Mouse (Mus musculus) liver, embryonic 15.5 days (tissue): Measurements from ENCODE around the gene Emilin3. TPM values are rescaled to one million over a fixed set of nuclear protein-coding genes. Genes with fewer than 3 reads are reported as not detected.
"Not testable (repeated sequence)": the region's sequence is repeated elsewhere in the genome, so short reads cannot be mapped to it uniquely, and the experiment has no call there.

Experiments used
- ATAC-seq: fragments of 200-750 bp; cut with Nextera tagmentation; 2 replicates; pipeline ENCODE4 v1.8.0; 2017; ENCODE audit warnings: moderate number of reproducible peaks, mild to moderate bottlenecking, moderate library complexity; ENCODE audit not compliant: insufficient read depth
- H3K27ac ChIP-seq: fragments of 300-500 bp; sonication (generic); replicated peaks from 2 replicates; pipeline ENCODE4 v1.5.1; 2015; ENCODE audit warnings: mild to moderate bottlenecking, inconsistent platforms
- H3K27me3 ChIP-seq: fragments of 300-500 bp; sonication (generic); 2 replicates; pipeline ENCODE4 v1.6.1; 2015; ENCODE audit warnings: mild to moderate bottlenecking, inconsistent platforms
- H3K36me3 ChIP-seq: fragments of 300-500 bp; sonication (generic); replicated peaks from 2 replicates; pipeline ENCODE4 v1.6.1; 2015; ENCODE audit warnings: moderate library complexity, mild to moderate bottlenecking, inconsistent platforms
- H3K4me1 ChIP-seq: fragments of 300-500 bp; sonication (generic); replicated peaks from 2 replicates; pipeline ENCODE4 v1.6.1; 2015; ENCODE audit warnings: inconsistent platforms
- H3K4me2 ChIP-seq: fragments of 300-500 bp; sonication (generic); 2 replicates; pipeline ENCODE4 v1.6.1; 2015; ENCODE audit warnings: moderate library complexity, mild to moderate bottlenecking, inconsistent platforms
- H3K4me3 ChIP-seq: fragments of 300-500 bp; sonication (generic); replicated peaks from 2 replicates; pipeline ENCODE4 v1.5.1; 2015; ENCODE audit warnings: mild to moderate bottlenecking, inconsistent platforms
- H3K9ac ChIP-seq: fragments of 300-500 bp; sonication (generic); 2 replicates; pipeline ENCODE4 v1.6.1; 2015; ENCODE audit warnings: moderate library complexity, mild to moderate bottlenecking, inconsistent platforms
- H3K9me3 ChIP-seq: fragments of 300-500 bp; sonication (generic); replicated peaks from 2 replicates; pipeline ENCODE4 v1.6.1; 2016; ENCODE audit warnings: inconsistent platforms
- WGBS: fragments of 180-500 bp; shearing (Covaris S2); methylation state at CpG from one replicate; pipeline ENCODE4 v1.1.7; 2015; ENCODE audit warnings: mixed read lengths; ENCODE audit not compliant: insufficient replicate concordance; 5-methylcytosine and 5-hydroxymethylcytosine counted together
- polyA plus RNA-seq: library from polyadenylated mRNA; unstranded; fragments of >200 nt; fragmentation: Nextera tagmentation; extraction: Ambion mirVana; gene quantifications from 2 replicates; pipeline ENCODE4 v1.2.1, GENCODE M21; 2015

Gene Emilin3
- 0.55 and 0.64 TPM in 2 replicates for polyA plus RNA-seq

- H3K4me3 ChIP-seq, result peak within 1 kb of the TSS; percentile 32
- no peak within 1 kb of the TSS for H3K9ac ChIP-seq
- no peaks in the 10 kb centered on the region for H3K36me3 ChIP-seq
- 2% methylated on average over 46 of the region's 46 CpGs for WGBS
- no peaks in the 10 kb centered on the region for H3K4me1 ChIP-seq
- ATAC-seq, result no peak
- no peak within 1 kb of the TSS for H3K27ac ChIP-seq
- peaks cover 64% of the 10 kb centered on the region for H3K27me3 ChIP-seq
- H3K9me3 ChIP-seq, result no peaks in the 10 kb centered on the region
- peak within 1 kb of the TSS; percentile 55 for H3K4me2 ChIP-seq
These were observed at the start of gene Emilin3 for GRCm38 (mm10) chr2:160912231-160912671. Gene Emilin3 (minus strand): TSS chr2:160912328.

- Histone ChIP-seq H3K36me3 (peaks cover 22% of the 10 kb centered on the region), H3K27ac (no peak overlapping the region), H3K4me1 (no peaks in the 10 kb centered on the region), H3K4me3 (no peak overlapping the region), H3K4me2 (no peak overlapping the region), H3K27me3 (no peaks in the 10 kb centered on the region), H3K9ac (no peak overlapping the region), H3K9me3 (no peaks in the 10 kb centered on the region)
- WGBS, result 49% methylated on average over 6 of the region's 6 CpGs
- no peak for ATAC-seq
These were observed 49.0 kb upstream of the Emilin3 start for GRCm38 (mm10) chr2:160960956-160961646.

GRCm38 (mm10) chr2:160959901-160960300, 47.8 kb upstream of the Emilin3 start:
- Histone ChIP-seq H3K4me3 (no peak overlapping the region), H3K9ac (no peak overlapping the region), H3K9me3 (no peaks in the 10 kb centered on the region), H3K27me3 (no peaks in the 10 kb centered on the region), H3K4me1 (no peaks in the 10 kb centered on the region), H3K27ac (no peak overlapping the region), H3K4me2 (no peak overlapping the region), H3K36me3 (peaks cover 27% of the 10 kb centered on the region)
- 74% methylated on average over 5 of the region's 5 CpGs for WGBS
- no peak for ATAC-seq

GRCm38 (mm10) chr2:160958737-160959136, 46.6 kb upstream of the Emilin3 start:
- 78% methylated on average over 5 of the region's 5 CpGs for WGBS
- Histone ChIP-seq H3K36me3 (peaks cover 27% of the 10 kb centered on the region), H3K4me1 (no peaks in the 10 kb centered on the region)

GRCm38 (mm10) chr2:160957801-160958200, 45.7 kb upstream of the Emilin3 start:
- not testable (repeated sequence) for H3K9ac ChIP-seq, H3K27me3 ChIP-seq, H3K4me2 ChIP-seq, H3K27ac ChIP-seq, ATAC-seq, H3K9me3 ChIP-seq, H3K4me3 ChIP-seq, H3K4me1 ChIP-seq
- peaks cover 27% of the 10 kb centered on the region for H3K36me3 ChIP-seq

More at GRCm38 (mm10) chr2:160958737-160959136, 46.6 kb upstream of the Emilin3 start:
- no peak for ATAC-seq
- Histone ChIP-seq H3K9me3 (no peaks in the 10 kb centered on the region), H3K4me3 (no peak overlapping the region), H3K27ac (no peak overlapping the region), H3K9ac (no peak overlapping the region), H3K4me2 (no peak overlapping the region), H3K27me3 (no peaks in the 10 kb centered on the region)

GRCm38 (mm10) chr2:160957307-160957706, 45.2 kb upstream of the Emilin3 start:
- H3K27ac ChIP-seq, H3K4me2 ChIP-seq, H3K9me3 ChIP-seq, H3K4me3 ChIP-seq, ATAC-seq, H3K9ac ChIP-seq, H3K4me1 ChIP-seq, H3K27me3 ChIP-seq: not testable (repeated sequence)
- peaks cover 27% of the 10 kb centered on the region for H3K36me3 ChIP-seq

- Histone ChIP-seq H3K4me2 (no peak overlapping the region), H3K36me3 (peaks cover 19% of the 10 kb centered on the region), H3K9ac (no peak overlapping the region), H3K27me3 (no peaks in the 10 kb centered on the region), H3K4me1 (no peaks in the 10 kb centered on the region), H3K4me3 (no peak overlapping the region), H3K9me3 (no peaks in the 10 kb centered on the region), H3K27ac (no peak overlapping the region)
- ATAC-seq, result no peak
- WGBS, result 68% methylated on average over 7 of the region's 7 CpGs
These were observed 43.2 kb upstream of the Emilin3 start for GRCm38 (mm10) chr2:160955331-160955730.

- Histone ChIP-seq H3K36me3 (peaks cover 22% of the 10 kb centered on the region), H3K4me2 (no peak overlapping the region), H3K9me3 (no peaks in the 10 kb centered on the region), H3K4me3 (no peak overlapping the region), H3K4me1 (no peaks in the 10 kb centered on the region), H3K9ac (no peak overlapping the region), H3K27ac (no peak overlapping the region), H3K27me3 (no peaks in the 10 kb centered on the region)
- no peak for ATAC-seq
- WGBS, result 76% methylated on average over 3 of the region's 3 CpGs
These were observed 42.4 kb upstream of the Emilin3 start for GRCm38 (mm10) chr2:160954541-160954940.

GRCm38 (mm10) chr2:160953131-160953873, 41.2 kb upstream of the Emilin3 start:
- WGBS, result 59% methylated on average over 7 of the region's 7 CpGs
- H3K9me3 ChIP-seq, result no peaks in the 10 kb centered on the region

GRCm38 (mm10) chr2:160951595-160951994, 39.5 kb upstream of the Emilin3 start:
- Histone ChIP-seq H3K27ac (no peak overlapping the region), H3K36me3 (peaks cover 31% of the 10 kb centered on the region), H3K27me3 (no peaks in the 10 kb centered on the region), H3K9me3 (no peaks in the 10 kb centered on the region), H3K9ac (no peak overlapping the region), H3K4me2 (no peak overlapping the region), H3K4me3 (no peak overlapping the region), H3K4me1 (no peaks in the 10 kb centered on the region)
- no peak for ATAC-seq
- WGBS, result 70% methylated on average over 4 of the region's 4 CpGs

More at GRCm38 (mm10) chr2:160953131-160953873, 41.2 kb upstream of the Emilin3 start:
- Histone ChIP-seq H3K4me2 (no peak overlapping the region), H3K36me3 (peaks cover 31% of the 10 kb centered on the region), H3K4me1 (no peaks in the 10 kb centered on the region), H3K27me3 (no peaks in the 10 kb centered on the region), H3K9ac (no peak overlapping the region), H3K27ac (no peak overlapping the region), H3K4me3 (no peak overlapping the region)
- ATAC-seq, result no peak

- WGBS, result 48% methylated on average over 3 of the region's 3 CpGs
- ATAC-seq, result no peak
- no peaks in the 10 kb centered on the region for H3K27me3 ChIP-seq
- no peak overlapping the region for H3K4me2 ChIP-seq
- H3K4me1 ChIP-seq, result no peaks in the 10 kb centered on the region
- H3K27ac ChIP-seq, result no peak overlapping the region
- H3K36me3 ChIP-seq, result no peaks in the 10 kb centered on the region
- H3K9me3 ChIP-seq, result no peaks in the 10 kb centered on the region
- no peak overlapping the region for H3K9ac ChIP-seq
- no peak overlapping the region for H3K4me3 ChIP-seq
These were observed 30.3 kb upstream of the Emilin3 start for GRCm38 (mm10) chr2:160942443-160942842.
